9 mouse cellular contexts compared by ENCODE assay signal in genomic region chr3:22077657-22078475, GRCm38 (mm10). TPM values are rescaled to one million over a fixed set of nuclear protein-coding genes. Genes with fewer than 3 reads are reported as not detected.
DNase-seq lines count a peak whose midpoint lies in the region; ATAC-seq and TF ChIP-seq lines count a peak whose summit lies in the region.
"Had no signal": no experiment of that assay in that cellular context is flagged by ENCODE, and none has a peak within 500 bp of the region (broad histone marks: within the 10 kb centered on the region; RNA-seq: fewer than 3 reads in every experiment).

No protein-coding gene starts in this region.

- no peak for TF ChIP-seq POLR2A in embryonic fibroblast, embryonic 13.5 days (IDR thresholded peaks at IDR 0.05; ENCODE audit: low read depth, low read length)

- H3K27me3 ChIP-seq in hindbrain, embryonic 12.5 days: no peaks in the 10 kb centered on the region
- H3K27me3 ChIP-seq in midbrain, embryonic 13.5 days: no peaks in the 10 kb centered on the region
- H3K27me3 ChIP-seq: Patski had no signal

- peak overlapping the region; percentile 99 for H3K4me3 ChIP-seq in embryonic fibroblast, embryonic 13.5 days (ENCODE audit: insufficient read depth, low read length)
- H3K4me3 ChIP-seq in hindbrain, embryonic 12.5 days: peak overlapping the region; percentile 96
- H3K4me3 ChIP-seq in midbrain, embryonic 13.5 days (replicated peaks): peak overlapping the region; percentile 91

- H3K27ac ChIP-seq in embryonic fibroblast, embryonic 13.5 days (ENCODE audit: insufficient read depth, low read length): peak overlapping the region; percentile 90
- peak overlapping the region; percentile 23; the same call in 1 of the 2 replicates for H3K27ac ChIP-seq in hindbrain, embryonic 12.5 days
- peak overlapping the region; percentile 99 for H3K27ac ChIP-seq in midbrain, embryonic 13.5 days

- no peak for TF ChIP-seq CTCF in embryonic fibroblast, embryonic 13.5 days (IDR thresholded peaks at IDR 0.05; ENCODE audit: borderline replicate concordance, insufficient read depth, low read length)

- WGBS in hindbrain, embryonic 12.5 days: 4% methylated on average over 9 of the region's 9 CpGs
- 2% methylated on average over 9 of the region's 9 CpGs for WGBS in midbrain, embryonic 13.5 days

- peak; percentile 38 for DNase-seq in adrenal gland, adult 2 months
- DNase-seq in adrenal gland, adult 8-10 months: no peak
- peak; percentile 27 for DNase-seq in adrenal gland, postnatal 25 days
- DNase-seq in left cerebral cortex, postnatal 4 days: peak; percentile 72
- peak; percentile 66 for DNase-seq in thymus, postnatal 14 days

- H3K4me1 ChIP-seq in embryonic fibroblast, embryonic 13.5 days (ENCODE audit: control insufficient read depth, insufficient read depth, low read length): no peaks in the 10 kb centered on the region
- peaks cover 40% of the 10 kb centered on the region for H3K4me1 ChIP-seq in hindbrain, embryonic 12.5 days
- peaks cover 48% of the 10 kb centered on the region for H3K4me1 ChIP-seq in midbrain, embryonic 13.5 days (replicated peaks)

- H3K9ac ChIP-seq in hindbrain, embryonic 12.5 days: peak overlapping the region; percentile 53
- H3K9ac ChIP-seq in midbrain, embryonic 13.5 days (replicated peaks): peak overlapping the region; percentile 93

- ATAC-seq in hindbrain, embryonic 12.5 days (ENCODE audit: low FRiP score): no peak
- no peak for ATAC-seq in midbrain, embryonic 13.5 days

- H3K36me3 ChIP-seq in hindbrain, embryonic 12.5 days: no peaks in the 10 kb centered on the region
- no peaks in the 10 kb centered on the region for H3K36me3 ChIP-seq in midbrain, embryonic 13.5 days

- intact Hi-C loops in left cerebral cortex, postnatal 4 days (cut with DNase I): loop anchor here (2.0 to 10.0 kb wide), 5 partner anchors 109 to 1423 kb away; no protein-coding TSS in a partner anchor

- H3K9me3 ChIP-seq in hindbrain, embryonic 12.5 days (replicated peaks): no peaks in the 10 kb centered on the region
- no peaks in the 10 kb centered on the region for H3K9me3 ChIP-seq in midbrain, embryonic 13.5 days

- H3K4me2 ChIP-seq in hindbrain, embryonic 12.5 days (replicated peaks): peak overlapping the region; percentile 71
- H3K4me2 ChIP-seq in midbrain, embryonic 13.5 days (replicated peaks): peak overlapping the region; percentile 64

RNA-seq across cellular contexts. Expression of gene Tbl1xr1, which starts 1.4 kb away (rescaled TPM):
- total RNA-seq in adrenal gland, adult 2 months (2021): 10 to 100 TPM; 70.3 to 84.2 TPM
- polyA plus RNA-seq in adrenal gland, adult 2 months (2012; rRNA removed): 49.7 and 53.0 TPM in 2 replicates
- total RNA-seq in adrenal gland, adult 8-10 months (2022): 10 to 100 TPM; 75.9 to 90.5 (median 82.2) TPM
- 66.3 and 122 TPM in 2 replicates for total RNA-seq in adrenal gland, postnatal 25 days (2021)
- 60.0 and 82.2 TPM in 2 replicates for polyA plus RNA-seq in embryonic fibroblast, embryonic 13.5 days (2011; ENCODE audit: insufficient read length, low read depth, missing spikeins)
- polyA plus RNA-seq in hindbrain, embryonic 12.5 days (2016; fragmentation: Nextera tagmentation; extraction: Ambion mirVana): 33.3 and 34.4 TPM in 2 replicates
- total RNA-seq in left cerebral cortex, postnatal 4 days (2021): 100 to 1,000 TPM; 104 to 122 TPM
- 18.2 and 20.2 TPM in 2 replicates for polyA plus RNA-seq in midbrain, embryonic 13.5 days (2015; fragmentation: Nextera tagmentation; extraction: Ambion mirVana)

Comparison
In these comparisons a context has a peak if more than half of its experiments do, and no peak if none do; other contexts are left out.
1. H3K27ac ChIP-seq: peak in every context shown above with its lines; median percentile 99 in midbrain, embryonic 13.5 days; 90 in embryonic fibroblast, embryonic 13.5 days; 23 in hindbrain, embryonic 12.5 days.